Mouse (Mus musculus): ENCODE results near the gene Cenpp. TPM values are rescaled to one million over a fixed set of nuclear protein-coding genes. Genes with fewer than 3 reads are reported as not detected.

The Cenpp gene
- polyA plus RNA-seq, 1 experiment = 27.2 TPM

GRCm38 (mm10) chr13:49505776-49506175, 146.8 kb downstream of the Cenpp start:
- Histone ChIP-seq H3K9me3 (replicated peaks; ENCODE audit: control insufficient read depth, insufficient read depth, low read length, poor library complexity, severe bottlenecking) (no peaks in the 10 kb centered on the region), H3K4me3 (ENCODE audit: low read depth, low read length) (no peak overlapping the region), H3K4me1 (ENCODE audit: control insufficient read depth, insufficient read depth, low read length) (no peaks in the 10 kb centered on the region), H3K36me3 (ENCODE audit: control insufficient read depth, insufficient read depth, low read length, poor library complexity, severe bottlenecking) (no peaks in the 10 kb centered on the region), H3K27me3 (ENCODE audit: control insufficient read depth, insufficient read depth, low read length, poor library complexity, severe bottlenecking) (no peaks in the 10 kb centered on the region), H3K9ac (ENCODE audit: low read depth, poor library complexity, severe bottlenecking) (no peak overlapping the region), H3K27ac (ENCODE audit: insufficient read depth, low read length) (no peak overlapping the region)
- no peak for TF ChIP-seq EP300 (IDR thresholded peaks at IDR 0.05; ENCODE audit: insufficient read depth, low read depth, low read length)
- TF ChIP-seq CTCF (IDR thresholded peaks at IDR 0.05; ENCODE audit: low read depth, low read length) = no peak
- no peak for TF ChIP-seq POLR2A (IDR thresholded peaks at IDR 0.05; ENCODE audit: insufficient read depth, low read length)

GRCm38 (mm10) chr13:49504510-49504909, 148.1 kb downstream of the Cenpp start, which contains the start of gene Ecm2:
Ecm2 (plus strand) TSS chr13:49504810.
- Histone ChIP-seq H3K36me3 (ENCODE audit: control insufficient read depth, insufficient read depth, low read length, poor library complexity, severe bottlenecking) (no peaks in the 10 kb centered on the region), H3K27ac (ENCODE audit: insufficient read depth, low read length) (no peak within 1 kb of the TSS), H3K9ac (ENCODE audit: low read depth, poor library complexity, severe bottlenecking) (no peak within 1 kb of the TSS), H3K27me3 (ENCODE audit: control insufficient read depth, insufficient read depth, low read length, poor library complexity, severe bottlenecking) (no peaks in the 10 kb centered on the region), H3K9me3 (replicated peaks; ENCODE audit: control insufficient read depth, insufficient read depth, low read length, poor library complexity, severe bottlenecking) (no peaks in the 10 kb centered on the region), H3K4me1 (ENCODE audit: control insufficient read depth, insufficient read depth, low read length) (no peaks in the 10 kb centered on the region), H3K4me3 (ENCODE audit: low read depth, low read length) (no peak within 1 kb of the TSS)
- TF ChIP-seq CTCF (IDR thresholded peaks at IDR 0.05; ENCODE audit: low read depth, low read length) (no peak), EP300 (IDR thresholded peaks at IDR 0.05; ENCODE audit: insufficient read depth, low read depth, low read length) (no peak), POLR2A (IDR thresholded peaks at IDR 0.05; ENCODE audit: insufficient read depth, low read length) (no peak)

- Histone ChIP-seq H3K4me3 (ENCODE audit: low read depth, low read length) (no peak within 1 kb of the TSS), H3K27me3 (ENCODE audit: control insufficient read depth, insufficient read depth, low read length, poor library complexity, severe bottlenecking) (no peaks in the 10 kb centered on the region), H3K36me3 (ENCODE audit: control insufficient read depth, insufficient read depth, low read length, poor library complexity, severe bottlenecking) (no peaks in the 10 kb centered on the region), H3K27ac (ENCODE audit: insufficient read depth, low read length) (no peak within 1 kb of the TSS), H3K4me1 (ENCODE audit: control insufficient read depth, insufficient read depth, low read length) (no peaks in the 10 kb centered on the region), H3K9ac (ENCODE audit: low read depth, poor library complexity, severe bottlenecking) (no peak within 1 kb of the TSS), H3K9me3 (replicated peaks; ENCODE audit: control insufficient read depth, insufficient read depth, low read length, poor library complexity, severe bottlenecking) (no peaks in the 10 kb centered on the region)
- TF ChIP-seq POLR2A (IDR thresholded peaks at IDR 0.05; ENCODE audit: insufficient read depth, low read length) (no peak), EP300 (IDR thresholded peaks at IDR 0.05; ENCODE audit: insufficient read depth, low read depth, low read length) (no peak), CTCF (IDR thresholded peaks at IDR 0.05; ENCODE audit: low read depth, low read length) (no peak)
These were observed 159.9 kb downstream of the Cenpp start, which contains the start of gene Tes3-ps for GRCm38 (mm10) chr13:49492376-49493368. Tes3-ps (plus strand) TSS chr13:49493318.

DNA sequence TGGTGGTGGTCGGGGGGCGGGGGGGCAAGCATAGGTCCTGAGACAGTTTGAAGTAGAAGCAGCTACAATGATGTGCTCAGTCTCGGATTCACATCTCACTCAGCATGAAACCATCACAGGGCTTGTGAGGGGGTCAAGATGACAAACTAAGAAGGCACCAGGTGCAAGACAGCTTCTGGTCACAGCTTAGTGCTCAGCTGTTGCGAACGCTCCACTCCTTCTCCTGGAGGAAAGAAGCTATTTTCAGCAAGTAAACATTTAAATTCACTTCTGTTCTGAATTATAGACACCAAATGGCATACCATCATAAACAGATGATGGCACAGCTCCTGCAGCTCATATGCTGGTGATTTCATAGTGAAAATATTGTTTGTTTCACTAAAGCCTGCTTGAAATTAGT, 167.2 kb downstream of the Cenpp start:
- H3K27me3 ChIP-seq (ENCODE audit: control insufficient read depth, insufficient read depth, low read length, poor library complexity, severe bottlenecking) = no peaks in the 10 kb centered on the region
- H3K27ac ChIP-seq (ENCODE audit: insufficient read depth, low read length) = no peak overlapping the region
- no peaks in the 10 kb centered on the region for H3K4me1 ChIP-seq (ENCODE audit: control insufficient read depth, insufficient read depth, low read length)
- TF ChIP-seq EP300 (IDR thresholded peaks at IDR 0.05; ENCODE audit: insufficient read depth, low read depth, low read length) (no peak), POLR2A (IDR thresholded peaks at IDR 0.05; ENCODE audit: insufficient read depth, low read length) (no peak), CTCF (IDR thresholded peaks at IDR 0.05; ENCODE audit: low read depth, low read length) (no peak)
- no peaks in the 10 kb centered on the region for H3K9me3 ChIP-seq (replicated peaks; ENCODE audit: control insufficient read depth, insufficient read depth, low read length, poor library complexity, severe bottlenecking)
- no peak overlapping the region for H3K4me3 ChIP-seq (ENCODE audit: low read depth, low read length)
- H3K36me3 ChIP-seq (ENCODE audit: control insufficient read depth, insufficient read depth, low read length, poor library complexity, severe bottlenecking) = no peaks in the 10 kb centered on the region
- no peak overlapping the region for H3K9ac ChIP-seq (ENCODE audit: low read depth, poor library complexity, severe bottlenecking)

DNA sequence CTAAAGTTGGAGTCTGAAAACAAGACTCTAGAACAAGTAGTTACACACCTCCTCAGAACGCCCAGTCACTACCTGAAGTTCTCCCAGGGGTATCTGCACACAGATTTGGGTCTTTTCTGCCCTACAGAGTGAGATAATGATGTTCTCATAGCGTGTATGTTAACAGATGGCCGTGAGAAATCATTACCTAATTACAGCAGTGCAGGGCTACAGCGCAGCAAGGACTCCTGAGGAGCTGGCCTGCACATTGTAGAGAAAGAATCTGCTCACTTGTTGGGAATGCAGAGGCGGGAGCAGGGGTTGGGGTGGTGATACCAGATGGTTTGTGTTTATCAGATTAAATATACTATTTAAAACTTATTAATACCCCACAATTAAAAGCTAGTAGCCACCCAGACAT, 172.0 kb downstream of the Cenpp start:
- Histone ChIP-seq H3K9ac (ENCODE audit: low read depth, poor library complexity, severe bottlenecking) (no peak overlapping the region), H3K4me3 (ENCODE audit: low read depth, low read length) (no peak overlapping the region), H3K9me3 (replicated peaks; ENCODE audit: control insufficient read depth, insufficient read depth, low read length, poor library complexity, severe bottlenecking) (no peaks in the 10 kb centered on the region), H3K27me3 (ENCODE audit: control insufficient read depth, insufficient read depth, low read length, poor library complexity, severe bottlenecking) (no peaks in the 10 kb centered on the region), H3K27ac (ENCODE audit: insufficient read depth, low read length) (no peak overlapping the region), H3K36me3 (ENCODE audit: control insufficient read depth, insufficient read depth, low read length, poor library complexity, severe bottlenecking) (no peaks in the 10 kb centered on the region), H3K4me1 (ENCODE audit: control insufficient read depth, insufficient read depth, low read length) (no peaks in the 10 kb centered on the region)
- TF ChIP-seq CTCF (IDR thresholded peaks at IDR 0.05; ENCODE audit: low read depth, low read length) (no peak), POLR2A (IDR thresholded peaks at IDR 0.05; ENCODE audit: insufficient read depth, low read length) (no peak), EP300 (IDR thresholded peaks at IDR 0.05; ENCODE audit: insufficient read depth, low read depth, low read length) (no peak)

- no peak for TF ChIP-seq CTCF (IDR thresholded peaks at IDR 0.05; ENCODE audit: low read depth, low read length)
- no peak for TF ChIP-seq POLR2A (IDR thresholded peaks at IDR 0.05; ENCODE audit: insufficient read depth, low read length)
- no peak for TF ChIP-seq EP300 (IDR thresholded peaks at IDR 0.05; ENCODE audit: insufficient read depth, low read depth, low read length)
- H3K9ac ChIP-seq (ENCODE audit: low read depth, poor library complexity, severe bottlenecking) = no peak overlapping the region
These were observed 172.5 kb downstream of the Cenpp start for GRCm38 (mm10) chr13:49480057-49480456.

More at GRCm38 (mm10) chr13:49480057-49480456, 172.5 kb downstream of the Cenpp start:
- H3K36me3 ChIP-seq (ENCODE audit: control insufficient read depth, insufficient read depth, low read length, poor library complexity, severe bottlenecking) = no peaks in the 10 kb centered on the region
- H3K27ac ChIP-seq (ENCODE audit: insufficient read depth, low read length) = no peak overlapping the region
- no peaks in the 10 kb centered on the region for H3K4me1 ChIP-seq (ENCODE audit: control insufficient read depth, insufficient read depth, low read length)
- no peaks in the 10 kb centered on the region for H3K9me3 ChIP-seq (replicated peaks; ENCODE audit: control insufficient read depth, insufficient read depth, low read length, poor library complexity, severe bottlenecking)
- no peaks in the 10 kb centered on the region for H3K27me3 ChIP-seq (ENCODE audit: control insufficient read depth, insufficient read depth, low read length, poor library complexity, severe bottlenecking)
- H3K4me3 ChIP-seq (ENCODE audit: low read depth, low read length) = no peak overlapping the region
